Mouse (Mus musculus) kidney, postnatal 4 days (tissue): Measurements from ENCODE around the gene Rgl3.

Experiments used
- DNase-seq, 2 experiments: peaks; one replicate each; pipeline ENCODE4 v3.0.0; 2021; ENCODE audit warnings: mixed read lengths in 2 of 2

Gene Rgl3

GRCm38 (mm10) chr9:21978398-21979128, 10.7 kb downstream of the Rgl3 start:
- peak in 1 of 2 experiments; percentile 15 for DNase-seq

- DNase-seq, result peak; percentile 60 to 61
Measured at GRCm38 (mm10) chr9:21977972-21978371, 11.3 kb downstream of the Rgl3 start.

- no peak for DNase-seq
Measured at GRCm38 (mm10) chr9:21977331-21977730, 11.9 kb downstream of the Rgl3 start.

GRCm38 (mm10) chr9:21976626-21977175, 12.5 kb downstream of the Rgl3 start:
- DNase-seq, result peak in 1 of 2 experiments; percentile 6

GRCm38 (mm10) chr9:21969304-21969703, 19.9 kb downstream of the Rgl3 start:
- no peak for DNase-seq

GRCm38 (mm10) chr9:21968883-21969282, 20.4 kb downstream of the Rgl3 start:
- DNase-seq, result no peak

- DNase-seq, result peak; percentile 77 to 85
Measured at GRCm38 (mm10) chr9:21963417-21963816, 25.8 kb downstream of the Rgl3 start, which contains the start of gene Epor. Epor (minus strand) TSS chr9:21963506.

- DNase-seq, result peak; percentile 81 to 88
Measured at GRCm38 (mm10) chr9:21962416-21963059, 26.7 kb downstream of the Rgl3 start.

- DNase-seq, result peak; percentile 36 to 55
Measured at GRCm38 (mm10) chr9:21962010-21962409, 27.2 kb downstream of the Rgl3 start.

- DNase-seq, result no peak
Measured at GRCm38 (mm10) chr9:21961366-21961980, 27.8 kb downstream of the Rgl3 start.

- peak; percentile 72 to 81 for DNase-seq
Measured at GRCm38 (mm10) chr9:21960558-21961208, 28.6 kb downstream of the Rgl3 start.

GRCm38 (mm10) chr9:21960135-21960534, 29.1 kb downstream of the Rgl3 start:
- peak in 1 of 2 experiments; percentile 44 for DNase-seq

GRCm38 (mm10) chr9:21959244-21959643, 30.0 kb downstream of the Rgl3 start:
- no peak for DNase-seq

- DNase-seq, result no peak
Measured at GRCm38 (mm10) chr9:21958372-21958771, 30.9 kb downstream of the Rgl3 start.

GRCm38 (mm10) chr9:21955570-21956281, 33.5 kb downstream of the Rgl3 start, which contains the start of gene Swsap1:
Swsap1 (plus strand) TSS chr9:21955755.
- peak; percentile 98 to 99 for DNase-seq

GRCm38 (mm10) chr9:21955225-21955569, 34.0 kb downstream of the Rgl3 start:
- no peak for DNase-seq

GRCm38 (mm10) chr9:21954635-21955034, 34.6 kb downstream of the Rgl3 start:
- DNase-seq, result no peak

- DNase-seq, result no peak
Measured at GRCm38 (mm10) chr9:21953600-21953999, 35.6 kb downstream of the Rgl3 start.

- DNase-seq, result no peak
Measured at GRCm38 (mm10) chr9:21951977-21952376, 37.3 kb downstream of the Rgl3 start.

GRCm38 (mm10) chr9:21950322-21950721, 38.9 kb downstream of the Rgl3 start:
- DNase-seq, result peak; percentile 86 to 89

GRCm38 (mm10) chr9:21948790-21949189, 40.5 kb downstream of the Rgl3 start:
- no peak for DNase-seq

GRCm38 (mm10) chr9:21948146-21948545, 41.1 kb downstream of the Rgl3 start:
- DNase-seq, result no peak
